Mouse (Mus musculus): ENCODE data around the gene Ssna1.

GRCm38 (mm10) chr2:25244144-25244543 lies 28.1 kb downstream of the Ssna1 start:
- TF ChIP-seq POLR2A (IDR thresholded peaks at IDR 0.05; ENCODE audit: borderline replicate concordance, extremely low read depth, insufficient read depth, insufficient read length, poor library complexity, severe bottlenecking) = no peak
- no peak for TF ChIP-seq CTCF (IDR thresholded peaks at IDR 0.05; ENCODE audit: borderline replicate concordance, extremely low read depth, insufficient read depth, insufficient read length)

All from brain, embryonic 14.5 days (tissue).